Mouse (Mus musculus) central nervous system, embryonic 11.5 days (tissue): ENCODE measurements around the gene Zmym4. TPM values are rescaled to one million over a fixed set of nuclear protein-coding genes. Genes with fewer than 3 reads are reported as not detected.

Source experiments
- polyA plus RNA-seq: library from polyadenylated mRNA; depleted of rRNA; stranded (reverse); fragments of >200 nt; gene quantifications from 2 replicates; pipeline ENCODE4 v1.2.3, GENCODE M21; 2012; rRNA removed

The Zmym4 gene
- polyA plus RNA-seq: 37.9 and 41.0 TPM in 2 replicates

DNA sequence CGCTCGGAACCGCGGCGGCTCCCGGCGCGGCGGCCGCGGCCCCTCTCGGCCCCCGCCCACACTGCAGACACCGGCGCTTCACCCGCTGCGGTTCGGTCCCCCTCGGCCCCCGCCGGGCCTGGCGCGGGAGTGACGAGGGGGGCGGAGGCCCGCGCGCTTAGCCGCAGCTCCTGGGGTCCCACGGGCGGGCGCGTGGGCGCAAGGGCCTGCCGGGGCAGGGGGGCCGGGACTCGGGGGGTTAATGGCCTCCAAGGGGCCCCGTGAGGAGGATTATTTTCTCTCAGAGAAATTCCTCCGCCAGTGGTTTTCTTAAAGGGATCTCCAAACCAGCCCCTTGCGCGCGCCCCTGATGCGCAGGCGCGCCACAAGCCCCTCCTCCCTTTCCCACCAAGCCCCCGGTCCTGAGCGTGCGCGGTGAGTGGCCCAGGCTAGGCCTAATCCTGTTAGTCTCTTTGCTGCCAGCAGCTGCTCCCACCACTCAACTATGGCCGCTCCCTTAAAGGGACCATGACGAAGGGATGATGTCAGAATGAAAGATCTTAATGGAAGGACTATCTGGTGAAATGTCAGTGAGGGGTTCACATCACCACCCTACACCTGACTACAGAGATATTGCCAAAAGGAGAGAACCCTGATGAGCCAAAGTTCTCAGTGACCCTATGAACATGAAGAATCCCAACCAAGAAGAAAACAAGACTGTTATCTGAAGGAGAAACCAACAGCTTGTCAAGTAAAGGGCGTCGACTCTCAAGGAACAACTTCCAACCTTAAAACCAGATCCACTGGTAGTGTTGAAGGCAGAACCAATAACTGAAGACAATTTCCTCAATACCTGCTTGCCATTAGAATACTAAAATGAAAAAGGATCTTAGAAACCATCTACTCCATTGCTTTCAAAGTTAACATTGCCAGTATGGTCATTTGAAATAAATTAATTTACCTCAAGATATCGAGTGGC lies at the start of gene Zmym4:
Gene Zmym4, minus strand, starts transcription at position 272 of the 958 bp plus-strand sequence.

Other genes starting within 250 kb of the Zmym4 start
- 1.8 and 4.6 TPM in 2 replicates for gene Tfap2e, start 231.9 kb downstream of the Zmym4 start, polyA plus RNA-seq
- gene Ncdn, start 214.7 kb downstream of the Zmym4 start, polyA plus RNA-seq: 29.1 and 30.3 TPM in 2 replicates
- 25.6 and 27.6 TPM in 2 replicates for gene AU040320, start 214.6 kb downstream of the Zmym4 start, polyA plus RNA-seq
- gene Sfpq, start 53.2 kb upstream of the Zmym4 start, polyA plus RNA-seq: 504 and 860 TPM in 2 replicates
- gene Zmym1, start 93.0 kb upstream of the Zmym4 start, polyA plus RNA-seq: 11.0 and 18.4 TPM in 2 replicates
- 26.3 and 35.2 TPM in 2 replicates for gene Zmym6, start 109.2 kb upstream of the Zmym4 start, polyA plus RNA-seq
- gene Tmem35b, start 155.6 kb upstream of the Zmym4 start, polyA plus RNA-seq: 8.6 and 15.0 TPM in 2 replicates
- 4.6 and 6.1 TPM in 2 replicates for gene Dlgap3, start 201.1 kb upstream of the Zmym4 start, polyA plus RNA-seq